25 mouse cellular contexts compared by ENCODE assay signal in genomic region chr15:72334497-72334896, GRCm38 (mm10).
A peak's percentile ranks its signal among the peaks of the same experiment; 100 is the strongest.
DNase-seq lines count a peak whose midpoint lies in the region; ATAC-seq and TF ChIP-seq lines count a peak whose summit lies in the region.
"Had no signal": no experiment of that assay in that cellular context is flagged by ENCODE, and none has a peak within 500 bp of the region (broad histone marks: within the 10 kb centered on the region; RNA-seq: fewer than 3 reads in every experiment).

No protein-coding gene starts in this region.

- ATAC-seq in midbrain, embryonic 13.5 days = peak; percentile 51; the same call in 1 of the 2 replicates
- no peak for ATAC-seq in midbrain, embryonic 14.5 days (ENCODE audit: low FRiP score, low TSS enrichment)
- ATAC-seq in midbrain, postnatal 0 days (ENCODE audit: low FRiP score) = 0 out of 2 replicates have a peak, but pooled peaks have one; percentile 38
- ATAC-seq in activated CD4-positive, CD25-positive, alpha-beta regulatory T cell, adult 4 months = no peak
- ATAC-seq: CD4-positive, CD25-positive, alpha-beta regulatory T cell, adult 4 months; forebrain, embryonic 16.5 days had no signal

- no peak overlapping the region for H3K9ac ChIP-seq in heart, adult 2 months (ENCODE audit: low read depth, low read length)
- H3K9ac ChIP-seq in midbrain, embryonic 13.5 days (replicated peaks) = no peak overlapping the region
- no peak overlapping the region for H3K9ac ChIP-seq in midbrain, embryonic 14.5 days (replicated peaks; ENCODE audit: low read length)
- H3K9ac ChIP-seq in midbrain, postnatal 0 days (replicated peaks; ENCODE audit: low read length, poor library complexity, severe bottlenecking) = no peak overlapping the region
- H3K9ac ChIP-seq: embryonic facial prominence, embryonic 12.5 days; embryonic facial prominence, embryonic 15.5 days; heart, embryonic 12.5 days; heart, embryonic 15.5 days; hindbrain, embryonic 14.5 days had no signal

- TF ChIP-seq CTCF in heart, adult 2 months (IDR thresholded peaks at IDR 0.05) = no peak
- no peak for TF ChIP-seq CTCF in midbrain, postnatal 0 days (IDR thresholded peaks at IDR 0.05)

- no peak for TF ChIP-seq POLR2A in heart, adult 2 months (IDR thresholded peaks at IDR 0.05; ENCODE audit: insufficient read depth, low read depth, low read length)

- no peaks in the 10 kb centered on the region for H3K27me3 ChIP-seq in heart, adult 2 months (ENCODE audit: control insufficient read depth, insufficient read depth, low read length)
- no peaks in the 10 kb centered on the region for H3K27me3 ChIP-seq in midbrain, embryonic 13.5 days
- no peaks in the 10 kb centered on the region for H3K27me3 ChIP-seq in midbrain, embryonic 10.5 days (ENCODE audit: low read depth, poor library complexity, severe bottlenecking)
- no peaks in the 10 kb centered on the region for H3K27me3 ChIP-seq in midbrain, embryonic 14.5 days (ENCODE audit: control insufficient read depth, insufficient read depth, low read length)
- H3K27me3 ChIP-seq in midbrain, postnatal 0 days (ENCODE audit: insufficient read depth, low read length) = no peaks in the 10 kb centered on the region
- H3K27me3 ChIP-seq: embryonic facial prominence, embryonic 12.5 days; embryonic facial prominence, embryonic 15.5 days; heart, embryonic 12.5 days; heart, embryonic 15.5 days had no signal

- no peaks in the 10 kb centered on the region for H3K79me2 ChIP-seq in heart, adult 2 months (replicated peaks; ENCODE audit: control insufficient read depth, insufficient read depth, low read length)

- no peaks in the 10 kb centered on the region for H3K9me3 ChIP-seq in midbrain, embryonic 13.5 days
- no peaks in the 10 kb centered on the region for H3K9me3 ChIP-seq in midbrain, embryonic 10.5 days (replicated peaks)
- H3K9me3 ChIP-seq in midbrain, embryonic 14.5 days (ENCODE audit: control insufficient read depth, low read length) = no peaks in the 10 kb centered on the region
- H3K9me3 ChIP-seq in midbrain, postnatal 0 days (ENCODE audit: low read length) = no peaks in the 10 kb centered on the region
- H3K9me3 ChIP-seq: embryonic facial prominence, embryonic 12.5 days; embryonic facial prominence, embryonic 15.5 days; heart, embryonic 12.5 days; heart, embryonic 15.5 days; hindbrain, embryonic 10.5 days had no signal

- WGBS in heart, adult 2 months = 78% methylated on average over 4 of the region's 4 CpGs
- WGBS in midbrain, embryonic 13.5 days = 40% methylated on average over 4 of the region's 4 CpGs
- WGBS in midbrain, embryonic 10.5 days = 69% methylated on average over 4 of the region's 4 CpGs
- 56% methylated on average over 4 of the region's 4 CpGs for WGBS in midbrain, embryonic 14.5 days
- 37% methylated on average over 4 of the region's 4 CpGs for WGBS in midbrain, postnatal 0 days

- H3K4me1 ChIP-seq in heart, adult 2 months (ENCODE audit: control insufficient read depth, insufficient read depth, low read length) = no peaks in the 10 kb centered on the region
- H3K4me1 ChIP-seq in midbrain, embryonic 13.5 days (replicated peaks) = peaks cover 19% of the 10 kb centered on the region
- H3K4me1 ChIP-seq in midbrain, embryonic 10.5 days = peaks cover 16% of the 10 kb centered on the region; the same call in 1 of the 2 replicates
- no peaks in the 10 kb centered on the region for H3K4me1 ChIP-seq in midbrain, embryonic 14.5 days (ENCODE audit: control insufficient read depth, insufficient read depth, low read length)
- no peaks in the 10 kb centered on the region for H3K4me1 ChIP-seq in midbrain, postnatal 0 days (ENCODE audit: insufficient read depth, low read length)
- H3K4me1 ChIP-seq: embryonic facial prominence, embryonic 12.5 days; embryonic facial prominence, embryonic 15.5 days; heart, embryonic 12.5 days; heart, embryonic 15.5 days had no signal

- no peaks in the 10 kb centered on the region for H3K36me3 ChIP-seq in heart, adult 2 months (ENCODE audit: control insufficient read depth, insufficient read depth, low read length)
- no peaks in the 10 kb centered on the region for H3K36me3 ChIP-seq in midbrain, embryonic 13.5 days
- H3K36me3 ChIP-seq in midbrain, embryonic 10.5 days = no peaks in the 10 kb centered on the region
- H3K36me3 ChIP-seq in midbrain, embryonic 14.5 days (ENCODE audit: control insufficient read depth, insufficient read depth, low read length) = no peaks in the 10 kb centered on the region
- no peaks in the 10 kb centered on the region for H3K36me3 ChIP-seq in midbrain, postnatal 0 days (ENCODE audit: insufficient read depth, low read length)
- H3K36me3 ChIP-seq: embryonic facial prominence, embryonic 12.5 days; embryonic facial prominence, embryonic 15.5 days; heart, embryonic 12.5 days; heart, embryonic 15.5 days; hindbrain, embryonic 10.5 days had no signal

- DNase-seq in heart, adult 11 months = peak; percentile 60
- no peak for DNase-seq in heart, adult 2 months
- DNase-seq in midbrain, embryonic 10.5 days (ENCODE audit: low spot score) = no peak
- peak; percentile 52 for DNase-seq in midbrain, embryonic 14.5 days
- DNase-seq in midbrain, postnatal 0 days (ENCODE audit: low spot score) = peak; percentile 9
- DNase-seq in kidney, postnatal 25 days = no peak
- DNase-seq: adrenal gland, postnatal 10 days; adrenal gland, postnatal 36 days; cerebellum, adult 11 months; cerebellum, adult 2 months; cerebellum, adult 9-11 months; cerebellum, postnatal 25 days; gastrocnemius, postnatal 25 days; heart, postnatal 10 days; heart, postnatal 36 days had no signal

- no peak overlapping the region for H3K27ac ChIP-seq in heart, adult 2 months
- 0 out of 2 replicates have a peak overlapping the region, but pooled peaks have one; percentile 39 for H3K27ac ChIP-seq in midbrain, embryonic 13.5 days
- H3K27ac ChIP-seq in midbrain, embryonic 10.5 days (replicated peaks) = no peak overlapping the region
- H3K27ac ChIP-seq in midbrain, embryonic 14.5 days (replicated peaks; ENCODE audit: low read depth, low read length) = no peak overlapping the region
- H3K27ac ChIP-seq in midbrain, postnatal 0 days (ENCODE audit: low read depth, low read length) = no peak overlapping the region
- H3K27ac ChIP-seq: embryonic facial prominence, embryonic 12.5 days; embryonic facial prominence, embryonic 15.5 days; heart, embryonic 15.5 days; hindbrain, embryonic 10.5 days; hindbrain, embryonic 14.5 days had no signal

- H3K4me2 ChIP-seq in midbrain, embryonic 13.5 days (replicated peaks) = no peak overlapping the region
- no peak overlapping the region for H3K4me2 ChIP-seq in midbrain, embryonic 14.5 days (ENCODE audit: low read length)
- no peak overlapping the region for H3K4me2 ChIP-seq in midbrain, postnatal 0 days (ENCODE audit: low read depth, low read length, poor library complexity, severe bottlenecking)
- H3K4me2 ChIP-seq: embryonic facial prominence, embryonic 12.5 days; embryonic facial prominence, embryonic 15.5 days; heart, embryonic 12.5 days; heart, embryonic 15.5 days; hindbrain, embryonic 14.5 days had no signal

- no peak for TF ChIP-seq EP300 in heart, adult 2 months (IDR thresholded peaks at IDR 0.05; ENCODE audit: insufficient read depth, low read depth, low read length)

- intact Hi-C loops in heart, adult 2 months (cut with DNase I) = no loop called here

- no peak overlapping the region for H3K4me3 ChIP-seq in heart, adult 2 months
- H3K4me3 ChIP-seq in midbrain, embryonic 13.5 days (replicated peaks) = no peak overlapping the region
- H3K4me3 ChIP-seq in midbrain, embryonic 10.5 days = no peak overlapping the region
- H3K4me3 ChIP-seq in midbrain, embryonic 14.5 days (replicated peaks; ENCODE audit: low read depth, low read length) = no peak overlapping the region
- H3K4me3 ChIP-seq in midbrain, postnatal 0 days (ENCODE audit: low read depth, low read length) = no peak overlapping the region
- H3K4me3 ChIP-seq: embryonic facial prominence, embryonic 12.5 days; embryonic facial prominence, embryonic 15.5 days; heart, embryonic 12.5 days; heart, embryonic 15.5 days; hindbrain, embryonic 10.5 days had no signal

Comparison
In these comparisons a context has a peak if more than half of its experiments do, and no peak if none do; other contexts are left out.
1. DNase-seq: peak in heart, adult 11 months (single experiment), midbrain, embryonic 14.5 days (single experiment) and midbrain, postnatal 0 days (single experiment); none in heart, adult 2 months (0 of 2), midbrain, embryonic 10.5 days (single experiment) and kidney, postnatal 25 days (0 of 2).
2. ATAC-seq: peak in midbrain, embryonic 13.5 days (single experiment) and midbrain, postnatal 0 days (single experiment); none in midbrain, embryonic 14.5 days (single experiment) and activated CD4-positive, CD25-positive, alpha-beta regulatory T cell, adult 4 months (single experiment).